Mouse (Mus musculus): ENCODE results near the gene Apmap.

DNA sequence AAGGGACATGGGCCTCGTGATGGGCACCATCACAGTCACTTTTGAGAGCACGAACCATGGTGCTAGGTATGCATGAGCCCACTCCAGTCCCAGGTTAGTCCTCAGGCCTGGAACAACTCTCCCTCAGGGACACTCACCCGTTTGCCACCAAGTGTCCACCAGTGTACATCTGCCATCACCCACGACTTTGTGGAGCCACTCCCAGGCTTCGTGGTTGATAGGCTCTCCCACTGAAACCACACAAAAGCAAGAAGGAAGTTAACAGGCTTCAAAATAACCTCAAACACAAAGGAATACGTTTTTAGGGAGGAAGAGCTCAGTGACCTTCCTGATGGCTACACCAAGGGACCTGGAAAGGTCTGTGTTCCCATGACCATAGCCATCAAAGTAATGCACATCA, 18.8 kb upstream of the Apmap start:
- no peak for TF ChIP-seq CTCF (IDR thresholded peaks at IDR 0.05; ENCODE audit: control insufficient read depth, insufficient read depth, low read length)
- no peak for TF ChIP-seq POLR2A (IDR thresholded peaks at IDR 0.05; ENCODE audit: borderline replicate concordance, control insufficient read depth, low read depth, low read length)
